Mouse (Mus musculus): ENCODE measurements around the gene Dtymk. TPM values are rescaled to one million over a fixed set of nuclear protein-coding genes. Genes with fewer than 3 reads are reported as not detected.

Gene Dtymk
- polyA plus RNA-seq, 1 experiment = 36.7 TPM

GRCm38 (mm10) chr1:93805221-93805951 lies 3.7 kb upstream of the Dtymk start:
- H3K4me3 ChIP-seq (ENCODE audit: insufficient read depth, low read depth, low read length) = no peak overlapping the region
- TF ChIP-seq POLR2A (IDR thresholded peaks at IDR 0.05; ENCODE audit: low read depth, low read length) (no peak), CTCF (conservative IDR thresholded peaks at IDR 0.05; ENCODE audit: insufficient read depth, insufficient read length, low read depth, low read length) (no peak)
- 63% methylated on average over 5 of the region's 5 CpGs for WGBS
- peaks cover 7% of the 10 kb centered on the region; the same call in 1 of the 2 replicates for H3K4me1 ChIP-seq (ENCODE audit: control insufficient read depth, insufficient read depth, low read length)
- no peaks in the 10 kb centered on the region for H3K36me3 ChIP-seq (ENCODE audit: control insufficient read depth, insufficient read depth, low read length)
- H3K27me3 ChIP-seq (replicated peaks; ENCODE audit: control insufficient read depth, insufficient read depth, low read length) = no peaks in the 10 kb centered on the region
- no peak for DNase-seq
- H3K27ac ChIP-seq (ENCODE audit: insufficient read depth, low read depth, low read length) = no peak overlapping the region

GRCm38 (mm10) chr1:93804818-93805217 lies 3.1 kb upstream of the Dtymk start:
- TF ChIP-seq CTCF (conservative IDR thresholded peaks at IDR 0.05; ENCODE audit: insufficient read depth, insufficient read length, low read depth, low read length) (no peak), POLR2A (IDR thresholded peaks at IDR 0.05; ENCODE audit: low read depth, low read length) (no peak)
- WGBS = 75% methylated on average over 4 of the region's 4 CpGs
- no peak overlapping the region for H3K27ac ChIP-seq (ENCODE audit: insufficient read depth, low read depth, low read length)
- H3K4me3 ChIP-seq (ENCODE audit: insufficient read depth, low read depth, low read length) = 0 out of 2 replicates have a peak overlapping the region, but pooled peaks have one; percentile 67
- H3K36me3 ChIP-seq (ENCODE audit: control insufficient read depth, insufficient read depth, low read length) = no peaks in the 10 kb centered on the region
- DNase-seq = no peak
- H3K4me1 ChIP-seq (ENCODE audit: control insufficient read depth, insufficient read depth, low read length) = peaks cover 7% of the 10 kb centered on the region; the same call in 1 of the 2 replicates
- no peaks in the 10 kb centered on the region for H3K27me3 ChIP-seq (replicated peaks; ENCODE audit: control insufficient read depth, insufficient read depth, low read length)

- TF ChIP-seq CTCF (conservative IDR thresholded peaks at IDR 0.05; ENCODE audit: insufficient read depth, insufficient read length, low read depth, low read length) = peak; percentile 87
- TF ChIP-seq POLR2A (IDR thresholded peaks at IDR 0.05; ENCODE audit: low read depth, low read length) = peak; percentile 61
- peak; percentile 99 for DNase-seq
- H3K27me3 ChIP-seq (replicated peaks; ENCODE audit: control insufficient read depth, insufficient read depth, low read length) = no peaks in the 10 kb centered on the region
- H3K27ac ChIP-seq (ENCODE audit: insufficient read depth, low read depth, low read length) = peak within 1 kb of the TSS; percentile 71
- H3K36me3 ChIP-seq (ENCODE audit: control insufficient read depth, insufficient read depth, low read length) = no peaks in the 10 kb centered on the region
- WGBS = under 1% methylated on average over 93 of the region's 94 CpGs
- H3K4me3 ChIP-seq (ENCODE audit: insufficient read depth, low read depth, low read length) = peak within 1 kb of the TSS; percentile 67
- H3K4me1 ChIP-seq (ENCODE audit: control insufficient read depth, insufficient read depth, low read length) = peaks cover 7% of the 10 kb centered on the region; the same call in 1 of the 2 replicates
Observed at GRCm38 (mm10) chr1:93803556-93804507, 2.1 kb upstream of the Dtymk start, which contains the start of gene Ing5. Gene Ing5 (plus strand): TSS chr1:93803965.

- Histone ChIP-seq H3K4me1 (ENCODE audit: control insufficient read depth, insufficient read depth, low read length) (peaks cover 7% of the 10 kb centered on the region; the same call in 1 of the 2 replicates), H3K36me3 (ENCODE audit: control insufficient read depth, insufficient read depth, low read length) (no peaks in the 10 kb centered on the region), H3K27me3 (replicated peaks; ENCODE audit: control insufficient read depth, insufficient read depth, low read length) (no peaks in the 10 kb centered on the region), H3K27ac (ENCODE audit: insufficient read depth, low read depth, low read length) (no peak overlapping the region), H3K4me3 (ENCODE audit: insufficient read depth, low read depth, low read length) (no peak overlapping the region)
- 82% methylated on average over 5 of the region's 5 CpGs for WGBS
- DNase-seq = no peak
- TF ChIP-seq POLR2A (IDR thresholded peaks at IDR 0.05; ENCODE audit: low read depth, low read length) (no peak), CTCF (conservative IDR thresholded peaks at IDR 0.05; ENCODE audit: insufficient read depth, insufficient read length, low read depth, low read length) (no peak)
Observed at GRCm38 (mm10) chr1:93802771-93803170, 1.0 kb upstream of the Dtymk start.

GRCm38 (mm10) chr1:93800670-93801503 lies 847 bp downstream of the Dtymk start:
- no peak for DNase-seq
- TF ChIP-seq POLR2A (IDR thresholded peaks at IDR 0.05; ENCODE audit: low read depth, low read length) = no peak
- no peak for TF ChIP-seq CTCF (conservative IDR thresholded peaks at IDR 0.05; ENCODE audit: insufficient read depth, insufficient read length, low read depth, low read length)
- WGBS = 71% methylated on average over 21 of the region's 21 CpGs
- H3K27me3 ChIP-seq (replicated peaks; ENCODE audit: control insufficient read depth, insufficient read depth, low read length) = no peaks in the 10 kb centered on the region
- no peaks in the 10 kb centered on the region for H3K36me3 ChIP-seq (ENCODE audit: control insufficient read depth, insufficient read depth, low read length)
- H3K27ac ChIP-seq (ENCODE audit: insufficient read depth, low read depth, low read length) = no peak overlapping the region
- peak overlapping the region; percentile 98 for H3K4me3 ChIP-seq (ENCODE audit: insufficient read depth, low read depth, low read length)
- peaks cover 7% of the 10 kb centered on the region; the same call in 1 of the 2 replicates for H3K4me1 ChIP-seq (ENCODE audit: control insufficient read depth, insufficient read depth, low read length)

- no peaks in the 10 kb centered on the region for H3K27me3 ChIP-seq (replicated peaks; ENCODE audit: control insufficient read depth, insufficient read depth, low read length)
- WGBS = 76% methylated on average over 8 of the region's 8 CpGs
- H3K36me3 ChIP-seq (ENCODE audit: control insufficient read depth, insufficient read depth, low read length) = peaks cover 10% of the 10 kb centered on the region
- H3K4me3 ChIP-seq (ENCODE audit: insufficient read depth, low read depth, low read length) = no peak overlapping the region
- TF ChIP-seq POLR2A (IDR thresholded peaks at IDR 0.05; ENCODE audit: low read depth, low read length) (no peak), CTCF (conservative IDR thresholded peaks at IDR 0.05; ENCODE audit: insufficient read depth, insufficient read length, low read depth, low read length) (no peak)
- no peaks in the 10 kb centered on the region for H3K4me1 ChIP-seq (ENCODE audit: control insufficient read depth, insufficient read depth, low read length)
- DNase-seq = no peak
- no peak overlapping the region for H3K27ac ChIP-seq (ENCODE audit: insufficient read depth, low read depth, low read length)
Observed at GRCm38 (mm10) chr1:93795886-93796285, 5.8 kb downstream of the Dtymk start.
